Mouse (Mus musculus) liver, postnatal 0 days (tissue): ENCODE measurements around the gene Tgm2.

Experiments used
- CTCF ChIP-seq: sonication (generic); IDR thresholded peaks from 2 replicates; pipeline ENCODE4 v1.5.1; 2016; ENCODE audit warnings: antibody characterized with exemption, low read depth
- EP300 ChIP-seq: IDR thresholded peaks from 2 replicates; pipeline ENCODE4 v1.6.1; 2016; ENCODE audit warnings: antibody characterized with exemption, low read depth, mild to moderate bottlenecking

- no peak for TF ChIP-seq CTCF
- peak; percentile 97 for TF ChIP-seq EP300
Measured at GRCm38 (mm10) chr2:158141690-158142440, 4.4 kb downstream of the Tgm2 start.
